Mouse (Mus musculus) lung, adult 2 months (tissue): ENCODE measurements around the gene Plxna4. TPM values are rescaled to one million over a fixed set of nuclear protein-coding genes. Genes with fewer than 3 reads are reported as not detected.

Source experiments
- DNase-seq: peaks from one replicate; pipeline ENCODE4 v3.0.0; 2022
- H3K4me1 ChIP-seq: fragments of 200-500 bp; 2 replicates; pipeline ENCODE4 v1.6.1; 2011; ENCODE audit warnings: low read length; ENCODE audit not compliant: control insufficient read depth, insufficient read depth
- H3K4me3 ChIP-seq: fragments of 200-500 bp; replicated peaks from 2 replicates; pipeline ENCODE3; 2011; ENCODE audit warnings: low read depth, mild to moderate bottlenecking, control low read depth, low read length; ENCODE audit errors: extremely low read depth
- CTCF ChIP-seq: fragments of 200-500 bp; IDR thresholded peaks from 2 replicates; pipeline ENCODE4 v1.5.1; 2011; ENCODE audit warnings: mild to moderate bottlenecking, low read length, control low read depth; ENCODE audit not compliant: insufficient read depth
- POLR2A ChIP-seq: fragments of 200-500 bp; IDR thresholded peaks from 2 replicates; pipeline ENCODE4 v1.6.1; 2011; ENCODE audit warnings: low read depth, mild to moderate bottlenecking, control low read depth, low read length, borderline replicate concordance; ENCODE audit errors: extremely low read depth
- WGBS: fragments of 180-500 bp; shearing (Covaris S2); methylation state at CpG from one replicate; pipeline ENCODE4 v1.1.7; 2018; 5-methylcytosine and 5-hydroxymethylcytosine counted together
- polyA plus RNA-seq: library from polyadenylated mRNA; depleted of rRNA; stranded (reverse); fragments of >200 nt; gene quantifications from 2 replicates; pipeline ENCODE4 v1.2.3, GENCODE M21; 2012

Plxna4 gene
- polyA plus RNA-seq, 1 experiment: 7.4 TPM

DNA sequence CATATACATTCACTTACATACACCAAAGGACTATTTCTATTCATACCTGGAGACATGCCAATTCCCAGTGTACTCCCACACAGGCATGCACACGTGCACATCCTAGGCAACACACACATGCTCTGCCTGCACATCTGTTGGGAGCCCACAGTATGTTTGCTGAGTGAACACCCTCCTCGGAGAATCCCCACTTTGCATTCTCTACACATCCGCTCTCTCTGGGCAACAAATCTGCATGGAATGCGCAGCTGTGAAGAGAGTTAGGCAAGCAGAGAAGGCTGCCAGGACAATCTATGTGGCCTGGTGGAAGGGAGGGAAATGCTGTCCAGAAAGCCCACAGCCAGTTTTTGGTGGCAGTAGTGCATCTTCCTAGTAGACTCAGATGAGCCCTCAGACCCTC is 123.9 kb downstream of the Plxna4 start:
- DNase-seq: no peak

DNA sequence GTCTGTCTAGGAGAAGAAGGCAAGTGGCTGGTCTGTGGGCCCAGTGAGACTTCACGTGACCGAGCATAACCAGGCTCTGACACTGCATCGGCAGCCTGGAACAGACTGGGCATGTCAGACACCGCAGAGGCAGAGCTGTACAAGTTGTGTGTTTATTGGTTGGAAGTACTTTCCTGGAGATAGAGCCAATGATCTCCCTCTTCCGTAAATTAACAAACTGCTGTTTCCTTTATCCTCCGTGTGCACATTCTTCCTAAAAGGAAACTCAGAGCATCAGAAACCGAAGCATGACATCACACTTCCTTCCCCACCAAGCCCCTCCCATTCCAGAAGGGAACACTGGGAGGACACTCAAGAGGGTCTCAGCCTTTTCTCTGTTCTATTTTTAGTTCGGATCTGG is 127.6 kb downstream of the Plxna4 start:
- DNase-seq: no peak
- Histone ChIP-seq H3K4me3 (no peak overlapping the region), H3K4me1 (no peaks in the 10 kb centered on the region)
- TF ChIP-seq POLR2A (peak; percentile 32; the same call in 1 of the 2 replicates), CTCF (no peak)
- 39% methylated on average over 8 of the region's 8 CpGs for WGBS

More for the DNA sequence above, 123.9 kb downstream of the Plxna4 start:
- TF ChIP-seq CTCF (no peak), POLR2A (no peak)
- WGBS: 66% methylated on average over 4 of the region's 4 CpGs
- Histone ChIP-seq H3K4me1 (no peaks in the 10 kb centered on the region), H3K4me3 (no peak overlapping the region)

DNA sequence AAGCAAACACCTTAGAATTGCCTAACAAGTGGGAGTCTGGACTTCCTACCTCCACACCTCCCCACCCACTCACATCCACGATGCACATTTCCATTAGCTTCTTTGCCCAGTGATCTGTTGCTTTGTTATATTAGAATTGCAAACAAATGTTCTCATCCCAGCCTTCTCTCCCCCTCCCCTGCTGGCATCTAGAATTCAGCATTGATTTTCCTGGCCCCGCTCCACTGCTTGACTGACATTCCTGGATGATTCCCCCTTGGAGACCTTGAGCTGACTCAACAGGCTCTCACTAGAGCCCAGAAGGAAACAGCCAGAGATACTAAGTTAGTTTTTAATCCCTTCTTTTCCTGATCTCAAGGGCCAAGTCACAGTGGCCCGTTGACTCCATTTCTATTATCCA is 131.4 kb downstream of the Plxna4 start:
- WGBS: 67% methylated on average over 3 of the region's 3 CpGs
- TF ChIP-seq CTCF (no peak), POLR2A (no peak)
- Histone ChIP-seq H3K4me3 (no peak overlapping the region), H3K4me1 (no peaks in the 10 kb centered on the region)
- no peak for DNase-seq

DNA sequence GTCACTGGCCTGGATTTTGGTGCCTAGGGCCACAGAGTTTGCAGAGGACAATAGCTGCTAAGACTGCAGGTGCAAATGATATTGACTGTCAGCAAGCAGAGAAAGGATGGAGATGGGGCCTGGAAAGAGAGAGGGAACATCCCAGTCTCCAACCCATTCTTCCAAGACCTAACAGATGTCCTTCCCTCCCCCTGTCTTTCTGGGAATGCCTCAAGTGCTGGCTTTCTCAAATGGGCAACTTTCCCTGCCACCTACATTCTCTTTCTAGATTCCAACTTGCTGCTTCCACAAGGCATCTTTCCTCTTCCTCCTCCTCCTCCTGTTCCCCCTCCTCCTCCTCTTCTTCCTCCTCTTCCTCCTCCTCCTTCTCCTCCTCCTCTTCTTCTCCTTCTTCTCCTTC is 136.1 kb downstream of the Plxna4 start:
- Histone ChIP-seq H3K4me3 (no peak overlapping the region), H3K4me1 (no peaks in the 10 kb centered on the region)
- DNase-seq: no peak
- TF ChIP-seq CTCF (no peak), POLR2A (no peak)

DNA sequence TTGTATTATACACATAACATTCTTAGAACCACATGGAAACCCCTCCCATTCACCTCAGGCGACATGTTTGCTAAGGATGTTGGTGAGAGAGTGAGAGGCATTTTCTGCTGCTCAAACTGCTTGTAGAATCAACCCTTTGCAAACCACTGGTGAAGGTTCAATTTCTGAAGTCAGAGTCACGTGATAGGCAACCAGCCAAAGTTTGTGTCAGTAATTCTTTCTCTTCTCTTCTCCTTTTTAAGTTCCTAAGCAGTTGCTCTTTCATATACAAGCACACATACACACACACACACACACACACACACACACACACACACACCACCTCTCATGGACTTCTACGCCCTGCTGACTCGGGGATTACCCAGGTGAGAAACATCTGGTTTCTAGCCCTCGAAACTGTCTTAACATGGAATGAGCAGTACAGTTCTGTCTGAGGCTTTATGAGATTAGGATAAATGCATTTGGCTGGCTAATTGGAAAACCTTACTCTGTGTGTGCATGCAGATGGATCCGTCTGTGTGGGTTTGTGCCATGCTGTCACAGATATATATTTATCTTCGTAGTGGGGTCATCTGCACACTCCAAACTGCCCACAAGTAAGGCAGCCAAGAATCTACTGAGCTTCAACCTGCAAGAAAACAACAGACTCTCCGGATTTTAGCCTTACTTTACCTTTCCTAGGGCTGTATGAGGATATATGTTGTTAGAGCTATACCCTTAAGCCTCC is 138.6 kb downstream of the Plxna4 start:
- WGBS: 84% methylated on average over 8 of the region's 8 CpGs
- H3K4me3 ChIP-seq: no peak overlapping the region
- TF ChIP-seq CTCF (no peak), POLR2A (no peak)
- H3K4me1 ChIP-seq: no peaks in the 10 kb centered on the region
- no peak for DNase-seq

DNA sequence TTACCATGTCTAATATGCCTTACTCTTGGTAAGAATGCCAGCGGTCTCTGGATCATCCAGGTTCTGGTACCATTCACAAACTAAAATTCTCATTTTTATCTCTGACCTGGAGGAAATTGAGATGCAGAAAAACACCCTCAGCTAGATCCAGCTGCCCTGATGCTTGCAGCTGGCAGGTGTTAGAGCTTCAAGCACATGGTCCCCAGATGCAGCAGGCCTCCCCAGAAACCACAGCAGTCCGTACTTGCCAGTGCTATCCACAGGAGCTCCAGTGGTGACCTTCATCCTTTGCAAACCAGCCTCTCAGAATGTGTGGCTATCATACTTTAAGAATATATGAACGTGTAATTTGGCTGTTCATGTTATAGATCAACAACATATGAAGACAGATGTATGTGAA is 139.2 kb downstream of the Plxna4 start:
- H3K4me3 ChIP-seq: no peak overlapping the region
- TF ChIP-seq POLR2A (no peak), CTCF (no peak)
- WGBS: 87% methylated on average over 3 of the region's 3 CpGs
- no peak for DNase-seq
- H3K4me1 ChIP-seq: no peaks in the 10 kb centered on the region

DNA sequence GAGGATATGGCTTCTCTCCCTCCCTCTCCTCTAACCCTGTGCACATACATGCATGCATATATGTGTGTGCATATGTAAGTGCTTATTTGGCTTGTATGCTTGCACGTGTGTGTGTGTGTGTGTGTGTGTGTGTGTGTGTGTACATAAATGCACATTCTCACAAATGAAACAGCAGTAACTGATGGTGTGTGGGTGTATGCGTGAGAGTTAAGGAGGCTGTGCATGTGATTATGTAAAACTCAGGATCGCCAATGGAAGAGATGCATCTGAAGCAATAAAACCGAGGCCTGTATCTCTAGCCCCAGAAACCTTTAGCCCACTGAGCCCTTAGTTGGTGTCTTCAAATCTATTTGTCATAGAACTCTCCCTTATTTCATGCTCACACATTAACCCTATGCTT is 141.7 kb downstream of the Plxna4 start:
- 78% methylated on average over 4 of the region's 4 CpGs for WGBS
- Histone ChIP-seq H3K4me3 (no peak overlapping the region), H3K4me1 (no peaks in the 10 kb centered on the region)
- no peak for DNase-seq
- TF ChIP-seq CTCF (no peak), POLR2A (no peak)

DNA sequence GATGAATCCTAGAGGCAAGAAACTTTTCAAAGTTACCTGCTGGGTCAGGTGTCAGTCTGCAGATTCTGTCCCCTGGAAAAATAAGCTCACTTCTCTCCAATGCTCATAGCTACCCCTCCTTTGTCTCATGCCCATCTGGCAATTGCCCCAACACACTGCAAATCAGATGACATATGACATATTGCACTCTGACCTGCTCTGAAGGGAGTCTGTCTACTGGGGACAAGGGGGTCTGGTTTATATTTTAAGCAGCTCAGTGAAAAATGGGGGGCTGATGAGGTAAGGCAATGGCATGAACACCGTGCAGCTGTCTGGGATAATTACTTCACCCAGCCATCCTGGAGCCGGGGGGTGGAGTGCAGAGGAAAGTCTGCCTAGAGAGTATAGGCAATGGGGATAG is 142.7 kb downstream of the Plxna4 start:
- no peak for TF ChIP-seq POLR2A
- no peak for TF ChIP-seq CTCF
- WGBS: 67% methylated on average over 2 of the region's 2 CpGs
- no peaks in the 10 kb centered on the region for H3K4me1 ChIP-seq
- H3K4me3 ChIP-seq: no peak overlapping the region
- no peak for DNase-seq

DNA sequence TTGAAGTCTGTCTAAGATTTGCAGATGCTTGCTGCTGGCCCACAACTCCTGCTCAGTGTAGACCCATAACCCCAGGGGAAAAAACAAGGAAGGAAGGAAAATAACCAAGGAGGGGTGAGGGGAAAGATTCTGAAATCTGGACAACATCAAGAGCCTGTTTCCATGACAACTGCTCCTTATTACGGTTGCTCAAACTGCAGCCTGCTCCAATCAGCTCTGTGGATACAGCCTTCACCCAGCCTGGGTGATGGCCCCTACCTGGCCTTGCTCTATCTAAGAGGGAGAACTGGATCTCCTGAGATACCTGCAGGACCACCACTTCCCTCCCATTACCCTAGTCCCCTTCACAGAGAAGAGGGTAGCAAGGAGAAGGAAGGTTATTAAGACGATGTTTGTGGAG is 143.6 kb downstream of the Plxna4 start:
- WGBS: 89% methylated on average over 2 of the region's 2 CpGs

DNA sequence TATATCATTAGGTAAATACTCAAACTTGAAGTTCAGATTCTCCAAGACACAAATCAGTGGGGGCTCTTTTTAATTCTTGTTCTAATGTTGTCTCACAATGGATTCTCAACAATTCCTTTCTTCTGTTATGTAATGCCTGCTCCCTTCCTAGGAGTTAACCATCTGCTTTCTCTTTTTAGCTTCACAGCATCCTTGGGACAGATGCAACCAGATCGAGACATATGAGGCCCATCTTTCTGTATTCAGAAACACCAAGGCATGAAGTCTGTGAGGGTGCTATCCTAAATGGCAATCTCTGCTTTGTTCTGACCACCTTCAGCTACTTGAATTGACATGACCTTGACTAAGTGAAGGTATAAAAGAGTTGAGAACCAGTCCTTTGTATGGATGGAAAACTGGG is 144.3 kb downstream of the Plxna4 start:
- H3K4me1 ChIP-seq: no peaks in the 10 kb centered on the region
- TF ChIP-seq CTCF (no peak), POLR2A (no peak)
- DNase-seq: no peak
- WGBS: 90% methylated on average over 1 of the region's 1 CpGs
- H3K4me3 ChIP-seq: no peak overlapping the region

More for the DNA sequence above, 143.6 kb downstream of the Plxna4 start:
- H3K4me1 ChIP-seq: no peaks in the 10 kb centered on the region
- H3K4me3 ChIP-seq: no peak overlapping the region
- no peak for TF ChIP-seq POLR2A
- TF ChIP-seq CTCF: no peak
- no peak for DNase-seq

DNA sequence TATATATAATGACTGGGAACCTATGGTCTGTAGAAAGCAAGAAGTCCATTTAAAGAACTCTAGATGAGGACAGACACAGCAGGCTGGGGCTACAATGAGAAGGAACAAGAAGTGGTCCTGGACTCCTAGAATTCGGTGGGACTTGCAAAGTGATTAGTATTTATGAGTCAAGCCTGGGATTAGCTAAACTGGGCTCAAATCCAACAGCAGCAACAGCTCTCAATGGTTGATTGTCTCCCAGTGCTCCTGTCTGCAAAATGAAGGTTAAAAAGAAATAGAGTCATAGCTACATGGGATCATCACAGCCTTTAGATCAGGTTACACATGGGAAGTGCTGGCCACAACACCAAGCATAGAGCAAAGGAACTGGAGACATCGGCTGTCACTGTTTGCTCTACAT is 148.6 kb downstream of the Plxna4 start:
- H3K4me1 ChIP-seq: peaks cover 6% of the 10 kb centered on the region
- DNase-seq: no peak
- no peak overlapping the region for H3K4me3 ChIP-seq
- 71% methylated on average over 2 of the region's 2 CpGs for WGBS
- TF ChIP-seq CTCF: no peak
- TF ChIP-seq POLR2A: no peak
